Mouse (Mus musculus) megakaryocyte, embryonic 14.5 days (primary cell): Measurements from ENCODE around the gene Acvr2b.

Experiments used
- FLI1 ChIP-seq: IDR thresholded peaks from 2 replicates; pipeline ENCODE4 v1.6.1; 2012; ENCODE audit warnings: low read length, inconsistent platforms, mixed read lengths
- GATA1 ChIP-seq: IDR thresholded peaks from 3 replicates; pipeline ENCODE4 v1.6.1; 2012; ENCODE audit warnings: mixed read lengths, low read length, inconsistent platforms, borderline replicate concordance

GRCm38 (mm10) chr9:119418025-119418424 is 16.1 kb downstream of the Acvr2b start:
- no peak for TF ChIP-seq GATA1
- no peak for TF ChIP-seq FLI1
